Mouse (Mus musculus) liver, postnatal 0 days (tissue): ENCODE measurements at regions not wholly inside any gene's neighbourhood (a gene's known extent, or its start where the extent isn't known, plus 50 kb on each side); places are given as distances from the start of the nearest gene placed in this dataset.

Experiments
- ATAC-seq: fragments of 200-750 bp; cut with Nextera tagmentation; 2 replicates; pipeline ENCODE4 v1.8.0; 2017; ENCODE audit warnings: mild to moderate bottlenecking, moderate library complexity
- DNase-seq: peaks from one replicate; pipeline ENCODE4 v3.0.0-alpha.2; 2016
- H3K27ac ChIP-seq: fragments of 300-500 bp; sonication (generic); 2 replicates; pipeline ENCODE4 v1.5.1; 2014; ENCODE audit warnings: antibody characterized with exemption, moderate library complexity, mild to moderate bottlenecking, low read depth
- H3K27me3 ChIP-seq: fragments of 300-500 bp; sonication (generic); 2 replicates; pipeline ENCODE4 v1.6.1; 2014; ENCODE audit warnings: low read length, control low read depth, mixed read lengths; ENCODE audit not compliant: insufficient read depth
- H3K36me3 ChIP-seq: fragments of 300-500 bp; sonication (generic); replicated peaks from 2 replicates; pipeline ENCODE4 v1.6.1; 2014; ENCODE audit warnings: mild to moderate bottlenecking, control low read depth, low read length, moderate library complexity, mixed read lengths; ENCODE audit not compliant: insufficient read depth
- H3K4me1 ChIP-seq: fragments of 300-500 bp; sonication (generic); 2 replicates; pipeline ENCODE4 v1.6.1; 2014; ENCODE audit warnings: antibody characterized with exemption, mild to moderate bottlenecking, control low read depth; ENCODE audit not compliant: insufficient read depth
- H3K4me2 ChIP-seq: fragments of 300-500 bp; sonication (generic); 2 replicates; pipeline ENCODE4 v1.6.1; 2014; ENCODE audit warnings: low read depth, mild to moderate bottlenecking, low read length, moderate library complexity, mixed read lengths
- H3K4me3 ChIP-seq: fragments of 300-500 bp; sonication (generic); 2 replicates; pipeline ENCODE4 v1.5.1; 2014; ENCODE audit warnings: low read depth, low read length
- H3K9ac ChIP-seq: fragments of 300-500 bp; sonication (generic); replicated peaks from 2 replicates; pipeline ENCODE4 v1.6.1; 2014; ENCODE audit warnings: mild to moderate bottlenecking, moderate library complexity
- H3K9me3 ChIP-seq: fragments of 300-500 bp; sonication (generic); 2 replicates; pipeline ENCODE4 v1.6.1; 2016; ENCODE audit warnings: mild to moderate bottlenecking, control low read depth, low read length, mixed read lengths
- CTCF ChIP-seq: sonication (generic); IDR thresholded peaks from 2 replicates; pipeline ENCODE4 v1.5.1; 2016; ENCODE audit warnings: antibody characterized with exemption, low read depth
- EP300 ChIP-seq: IDR thresholded peaks from 2 replicates; pipeline ENCODE4 v1.6.1; 2016; ENCODE audit warnings: antibody characterized with exemption, low read depth, mild to moderate bottlenecking
- WGBS: fragments of 180-500 bp; shearing (Covaris S2); extraction: QIAGEN DNeasy Blood & Tissue Kit; methylation state at CpG from one replicate; pipeline ENCODE4 v1.1.7; 2014; ENCODE audit not compliant: insufficient replicate concordance; 5-methylcytosine and 5-hydroxymethylcytosine counted together

- 23% methylated on average over 5 of the region's 5 CpGs for WGBS
Measured at GRCm38 (mm10) chr4:53239856-53240255, 80.2 kb upstream of the Abca1 start.

GRCm38 (mm10) chr4:53238314-53239259 is 78.9 kb upstream of the Abca1 start:
- no peaks in the 10 kb centered on the region for H3K36me3 ChIP-seq
- TF ChIP-seq CTCF (no peak), EP300 (no peak)
- ATAC-seq (no peak), DNase-seq (no peak)
- no peak overlapping the region for H3K4me3 ChIP-seq
- H3K27me3 ChIP-seq, result no peaks in the 10 kb centered on the region
- no peak overlapping the region for H3K27ac ChIP-seq
- WGBS, result 70% methylated on average over 14 of the region's 14 CpGs
- no peaks in the 10 kb centered on the region for H3K9me3 ChIP-seq
- no peak overlapping the region for H3K9ac ChIP-seq
- H3K4me2 ChIP-seq, result no peak overlapping the region
- peaks cover 3% of the 10 kb centered on the region; the same call in 1 of the 2 replicates for H3K4me1 ChIP-seq

More at GRCm38 (mm10) chr4:53239856-53240255, 80.2 kb upstream of the Abca1 start:
- TF ChIP-seq CTCF, result no peak
- no peak for TF ChIP-seq EP300
- DNase-seq, result no peak
- H3K36me3 ChIP-seq, result no peaks in the 10 kb centered on the region
- no peak for ATAC-seq
- no peak overlapping the region for H3K4me2 ChIP-seq
- H3K9me3 ChIP-seq, result no peaks in the 10 kb centered on the region
- H3K4me1 ChIP-seq, result peaks cover 3% of the 10 kb centered on the region; the same call in 1 of the 2 replicates
- H3K4me3 ChIP-seq, result no peak overlapping the region
- no peaks in the 10 kb centered on the region for H3K27me3 ChIP-seq
- no peak overlapping the region for H3K27ac ChIP-seq
- H3K9ac ChIP-seq, result no peak overlapping the region

- no peaks in the 10 kb centered on the region for H3K9me3 ChIP-seq
- H3K4me1 ChIP-seq, result peaks cover 3% of the 10 kb centered on the region; the same call in 1 of the 2 replicates
- no peak overlapping the region for H3K4me3 ChIP-seq
- DNase-seq (no peak), ATAC-seq (no peak)
- no peak overlapping the region for H3K4me2 ChIP-seq
- WGBS, result 68% methylated on average over 2 of the region's 2 CpGs
- no peaks in the 10 kb centered on the region for H3K36me3 ChIP-seq
- no peak overlapping the region for H3K27ac ChIP-seq
- H3K9ac ChIP-seq, result no peak overlapping the region
- no peaks in the 10 kb centered on the region for H3K27me3 ChIP-seq
- TF ChIP-seq CTCF, result no peak
- no peak for TF ChIP-seq EP300
Measured at GRCm38 (mm10) chr4:53235870-53236269, 76.2 kb upstream of the Abca1 start.

- no peak for TF ChIP-seq EP300
- no peak for TF ChIP-seq CTCF
- ATAC-seq, result no peak
- H3K9me3 ChIP-seq, result no peaks in the 10 kb centered on the region
Measured at GRCm38 (mm10) chr4:53232436-53232835, 72.7 kb upstream of the Abca1 start.

GRCm38 (mm10) chr4:53231867-53232266 is 72.2 kb upstream of the Abca1 start:
- no peak for TF ChIP-seq CTCF
- TF ChIP-seq EP300, result no peak
- H3K27ac ChIP-seq, result no peak overlapping the region
- ATAC-seq, result no peak

More at GRCm38 (mm10) chr4:53232436-53232835, 72.7 kb upstream of the Abca1 start:
- no peak for DNase-seq
- Histone ChIP-seq H3K9ac (no peak overlapping the region), H3K4me1 (0 out of 2 replicates have a peak, but pooled peaks cover 3% of the 10 kb centered on the region), H3K4me2 (no peak overlapping the region), H3K27me3 (no peaks in the 10 kb centered on the region), H3K27ac (no peak overlapping the region), H3K36me3 (no peaks in the 10 kb centered on the region), H3K4me3 (no peak overlapping the region)
- 65% methylated on average over 3 of the region's 3 CpGs for WGBS

GRCm38 (mm10) chr4:53231046-53231445 is 71.4 kb upstream of the Abca1 start:
- Histone ChIP-seq H3K27me3 (no peaks in the 10 kb centered on the region), H3K27ac (no peak overlapping the region), H3K4me3 (no peak overlapping the region), H3K4me2 (no peak overlapping the region), H3K4me1 (0 out of 2 replicates have a peak, but pooled peaks cover 3% of the 10 kb centered on the region), H3K9me3 (no peaks in the 10 kb centered on the region), H3K9ac (no peak overlapping the region), H3K36me3 (no peaks in the 10 kb centered on the region)
- 83% methylated on average over 2 of the region's 2 CpGs for WGBS
- no peak for TF ChIP-seq EP300
- TF ChIP-seq CTCF, result no peak
- ATAC-seq (no peak), DNase-seq (no peak)

More at GRCm38 (mm10) chr4:53231867-53232266, 72.2 kb upstream of the Abca1 start:
- WGBS, result 72% methylated on average over 4 of the region's 4 CpGs
- no peak overlapping the region for H3K9ac ChIP-seq
- 0 out of 2 replicates have a peak, but pooled peaks cover 3% of the 10 kb centered on the region for H3K4me1 ChIP-seq
- H3K4me2 ChIP-seq, result no peak overlapping the region
- H3K27me3 ChIP-seq, result no peaks in the 10 kb centered on the region
- no peaks in the 10 kb centered on the region for H3K36me3 ChIP-seq
- H3K4me3 ChIP-seq, result no peak overlapping the region
- H3K9me3 ChIP-seq, result no peaks in the 10 kb centered on the region
- no peak for DNase-seq
